Mouse (Mus musculus) right cerebral cortex, adult 2 months (tissue): ENCODE measurements around the gene Abcc10.

Source experiments
- DNase-seq, 2 experiments: peaks; one replicate each; pipeline ENCODE4 v3.0.0; 2021 to 2022; ENCODE audit warnings: low spot score in 2 of 2

Gene Abcc10

GRCm38 (mm10) chr17:46285407-46285806 lies 42.7 kb downstream of the Abcc10 start:
- DNase-seq: no peak

GRCm38 (mm10) chr17:46284653-46285052 lies 43.5 kb downstream of the Abcc10 start:
- no peak for DNase-seq

- no peak for DNase-seq
Measured at GRCm38 (mm10) chr17:46283911-46284310, 44.2 kb downstream of the Abcc10 start.

- peak in 1 of 2 experiments; percentile 5 for DNase-seq
Measured at GRCm38 (mm10) chr17:46283140-46283539, 45.0 kb downstream of the Abcc10 start.

- peak; percentile 71 to 82 for DNase-seq
Measured at GRCm38 (mm10) chr17:46282483-46283123, 45.5 kb downstream of the Abcc10 start, which contains the start of gene Tjap1. Gene Tjap1, minus strand, starts transcription at chr17:46283026.

- DNase-seq: peak in 1 of 2 experiments; percentile 4
Measured at GRCm38 (mm10) chr17:46278011-46278765, 50.0 kb downstream of the Abcc10 start.

GRCm38 (mm10) chr17:46277586-46277985 lies 50.6 kb downstream of the Abcc10 start:
- DNase-seq: peak in 1 of 2 experiments; percentile 23

- no peak for DNase-seq
Measured at GRCm38 (mm10) chr17:46275506-46275905, 52.6 kb downstream of the Abcc10 start.

- DNase-seq: peak in 1 of 2 experiments; percentile 2
Measured at GRCm38 (mm10) chr17:46275034-46275433, 53.1 kb downstream of the Abcc10 start.

- peak in 1 of 2 experiments; percentile 6 for DNase-seq
Measured at GRCm38 (mm10) chr17:46274465-46274864, 53.7 kb downstream of the Abcc10 start.

GRCm38 (mm10) chr17:46273803-46274236 lies 54.3 kb downstream of the Abcc10 start:
- peak in 1 of 2 experiments; percentile 57 for DNase-seq

GRCm38 (mm10) chr17:46272675-46273074 lies 55.5 kb downstream of the Abcc10 start:
- DNase-seq: no peak

- DNase-seq: no peak
Measured at GRCm38 (mm10) chr17:46272058-46272457, 56.1 kb downstream of the Abcc10 start.

GRCm38 (mm10) chr17:46269771-46270534 lies 58.2 kb downstream of the Abcc10 start:
- DNase-seq: peak in 1 of 2 experiments; percentile 18

- no peak for DNase-seq
Measured at GRCm38 (mm10) chr17:46268026-46268720, 60.0 kb downstream of the Abcc10 start.

- no peak for DNase-seq
Measured at GRCm38 (mm10) chr17:46267511-46267910, 60.6 kb downstream of the Abcc10 start.

- no peak for DNase-seq
Measured at GRCm38 (mm10) chr17:46266986-46267385, 61.2 kb downstream of the Abcc10 start.

GRCm38 (mm10) chr17:46265918-46266618 lies 62.1 kb downstream of the Abcc10 start:
- peak; percentile 87 to 89 for DNase-seq

- no peak for DNase-seq
Measured at GRCm38 (mm10) chr17:46265502-46265901, 62.6 kb downstream of the Abcc10 start.

- DNase-seq: no peak
Measured at GRCm38 (mm10) chr17:46262201-46262694, 65.9 kb downstream of the Abcc10 start.

GRCm38 (mm10) chr17:46259675-46260074 lies 68.5 kb downstream of the Abcc10 start:
- DNase-seq: no peak
